Mouse (Mus musculus): ENCODE results near the gene Ankrd55.
"Not testable (repeated sequence)": the region's sequence is repeated elsewhere in the genome, so short reads cannot be mapped to it uniquely, and the experiment has no call there.

The Ankrd55 gene

DNA sequence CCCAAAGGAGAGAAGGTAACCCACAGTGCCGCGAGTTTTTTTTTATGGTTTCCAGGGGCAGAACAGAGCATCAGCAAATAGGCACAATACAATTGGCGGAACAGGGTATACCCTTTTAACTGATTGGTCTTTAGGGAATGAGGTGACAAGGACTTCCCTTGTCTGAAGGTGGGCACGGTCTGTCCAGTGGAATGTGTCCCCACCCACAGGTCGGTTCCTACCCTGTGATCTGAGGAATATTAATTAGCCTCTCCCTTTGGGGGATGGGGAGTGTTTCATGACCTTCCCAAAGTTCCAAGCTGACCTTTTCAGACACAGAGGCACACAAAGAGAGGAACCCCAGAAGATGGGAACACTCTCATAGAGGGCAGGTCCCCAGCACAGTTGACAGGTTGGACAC lies 124.6 kb downstream of the Ankrd55 start:
- no peak for DNase-seq (ENCODE audit: low spot score)

DNA sequence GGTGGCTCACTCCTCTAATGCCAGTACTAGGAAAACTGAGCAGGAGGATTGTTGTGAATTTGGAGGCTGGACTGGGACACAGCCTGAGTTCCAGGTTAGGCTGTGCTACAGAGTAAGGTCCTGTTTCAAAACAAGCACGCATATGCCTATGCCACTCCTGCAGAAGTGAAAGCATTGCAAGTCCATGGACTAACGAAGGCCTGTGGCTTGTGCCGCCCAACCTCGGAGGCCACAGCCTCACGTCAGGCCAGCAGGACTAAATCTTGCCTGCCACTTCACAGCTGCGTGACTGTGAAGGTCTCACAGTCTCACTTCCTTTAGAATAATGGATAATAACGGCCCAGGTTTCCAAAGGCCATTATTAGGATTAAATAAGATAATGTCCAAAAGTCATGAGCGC lies 125.4 kb downstream of the Ankrd55 start:
- no peak for DNase-seq (ENCODE audit: low spot score)

DNA sequence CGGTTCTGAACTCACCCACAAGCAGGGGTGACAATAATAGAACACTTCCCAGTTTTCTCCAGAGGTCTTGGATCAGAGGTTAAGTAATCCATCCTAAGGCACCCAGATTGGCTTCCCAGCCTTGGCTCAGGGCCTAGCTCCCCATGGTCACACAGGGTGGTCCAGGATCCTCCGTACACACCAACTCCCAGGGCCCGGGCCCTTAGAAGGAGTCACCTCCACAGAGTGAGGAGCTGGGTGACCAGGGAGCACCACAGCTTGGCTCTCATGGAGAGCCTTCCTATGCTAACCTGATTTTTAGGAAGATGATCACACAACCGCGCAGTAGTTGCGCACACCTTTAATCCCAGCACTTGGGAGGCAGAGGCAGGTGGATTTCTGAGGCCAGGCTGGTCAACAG lies 127.6 kb downstream of the Ankrd55 start:
- DNase-seq (ENCODE audit: low spot score): no peak

DNA sequence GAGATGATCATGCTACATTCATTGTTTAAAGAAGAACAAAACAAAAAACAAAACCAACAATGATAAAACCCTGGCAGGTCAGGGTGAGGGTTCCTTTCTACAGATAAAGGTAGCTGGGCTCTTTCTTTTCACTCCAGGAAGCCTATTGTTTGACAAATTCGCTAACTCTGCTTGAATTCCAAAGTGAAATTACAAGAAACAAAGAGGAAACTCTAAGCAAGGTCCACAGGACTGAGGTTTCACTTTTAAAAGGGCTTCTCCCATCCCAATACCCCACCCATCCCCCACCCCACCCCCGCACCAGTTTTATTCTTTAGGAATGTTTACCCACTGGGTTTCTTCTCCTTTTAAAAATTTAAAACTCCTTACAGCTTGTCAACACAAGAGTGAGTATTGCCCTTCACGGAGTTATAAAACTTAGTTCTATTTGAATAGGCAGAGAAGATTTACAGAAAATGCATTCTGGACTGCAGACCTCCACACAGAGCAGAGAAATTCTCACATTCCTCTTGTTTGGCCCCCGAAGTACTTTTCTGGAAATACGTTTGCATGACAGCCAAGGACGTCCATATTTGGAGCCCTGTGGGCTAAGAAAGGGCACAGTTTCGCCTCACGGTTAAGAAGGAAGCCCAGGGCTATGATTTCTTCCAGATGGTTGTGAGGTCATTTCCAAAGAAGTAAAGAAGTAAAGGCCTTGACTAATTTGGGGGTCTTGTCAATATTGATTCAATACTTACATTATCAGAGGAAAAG lies 128.3 kb downstream of the Ankrd55 start:
- DNase-seq (ENCODE audit: low spot score): no peak

DNA sequence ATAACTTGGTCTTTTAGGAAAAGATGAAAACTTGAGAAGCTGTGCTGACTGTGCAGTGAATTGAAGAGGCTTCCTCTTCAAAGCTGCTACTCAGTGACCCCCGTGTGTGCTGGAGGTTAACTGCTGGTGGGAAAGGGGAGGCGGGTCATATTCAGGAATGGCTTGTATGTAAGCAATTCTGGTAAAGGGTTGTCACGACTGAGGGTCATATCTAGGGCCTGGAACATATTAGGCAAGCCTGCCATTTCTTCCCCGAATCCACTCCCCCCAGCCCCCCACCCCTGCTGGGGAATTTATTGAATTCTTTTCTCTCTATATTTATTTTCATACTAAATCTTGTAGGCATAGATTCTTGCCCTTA lies 128.9 kb downstream of the Ankrd55 start:
- no peak for DNase-seq (ENCODE audit: low spot score)

DNA sequence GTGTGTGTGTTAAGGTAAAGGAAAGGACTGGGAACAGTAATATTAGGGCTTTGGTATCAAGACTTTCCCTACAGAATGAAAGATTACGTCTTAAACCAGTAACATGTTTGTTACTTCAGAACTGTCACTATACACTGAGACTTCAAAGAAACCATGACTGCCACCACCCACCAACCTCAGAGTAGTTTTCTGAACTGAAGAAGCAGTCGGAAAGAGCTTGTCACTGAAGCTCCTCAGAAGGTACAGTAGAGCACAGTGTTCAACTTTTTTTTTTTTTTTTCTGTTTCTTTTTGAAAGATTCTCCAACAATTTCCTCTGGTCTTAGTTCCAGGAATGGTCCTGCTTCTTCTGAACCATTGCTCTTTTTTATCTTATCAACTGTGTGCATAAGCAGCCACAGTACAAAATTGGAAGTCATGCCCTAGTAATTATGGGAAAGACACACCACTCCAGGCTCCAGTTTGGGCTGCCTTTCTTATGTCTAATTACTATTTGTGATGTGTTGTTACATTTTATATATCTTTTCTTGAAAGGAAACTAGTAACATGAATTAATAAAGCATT lies 129.7 kb downstream of the Ankrd55 start:
- no peak for DNase-seq (ENCODE audit: low spot score)

DNA sequence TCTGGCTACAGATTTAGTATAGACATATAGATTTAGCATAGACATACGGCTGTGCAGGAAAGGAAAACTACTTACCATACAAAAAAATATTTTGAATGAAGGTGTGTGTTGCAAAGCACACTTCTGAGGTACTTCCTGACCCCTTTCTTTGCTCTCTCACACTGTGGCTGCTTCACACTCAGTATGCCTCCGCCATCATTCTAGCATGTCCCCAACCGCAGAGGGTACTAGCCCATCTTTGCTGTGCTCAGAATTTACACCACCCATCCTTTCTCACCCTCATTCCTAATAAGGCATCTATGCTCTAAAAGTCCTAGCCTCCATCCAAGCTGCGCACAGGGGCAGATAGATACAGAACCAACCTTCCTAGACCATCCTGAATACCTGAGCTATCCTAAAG lies 130.3 kb downstream of the Ankrd55 start:
- DNase-seq (ENCODE audit: low spot score): no peak

DNA sequence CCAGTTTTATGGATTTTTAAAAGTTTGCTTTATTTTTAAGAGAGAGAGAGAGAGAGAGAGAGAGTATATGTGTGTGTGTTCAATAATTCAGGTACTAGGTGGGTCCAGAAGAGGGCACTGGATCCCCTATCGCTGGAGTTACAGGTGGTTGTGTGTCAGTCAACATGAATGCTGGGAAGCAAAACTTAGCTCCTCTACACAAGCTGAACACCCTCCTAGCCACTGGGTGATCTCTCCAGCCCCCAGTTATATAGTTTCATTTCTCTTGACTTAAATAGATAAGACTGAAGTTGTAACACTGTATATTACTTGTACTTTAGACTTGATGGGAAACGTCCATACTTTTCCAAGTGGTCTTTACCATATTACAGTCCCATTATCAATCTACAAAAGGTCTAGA lies 136.0 kb downstream of the Ankrd55 start:
- no peak for DNase-seq (ENCODE audit: low spot score)

DNA sequence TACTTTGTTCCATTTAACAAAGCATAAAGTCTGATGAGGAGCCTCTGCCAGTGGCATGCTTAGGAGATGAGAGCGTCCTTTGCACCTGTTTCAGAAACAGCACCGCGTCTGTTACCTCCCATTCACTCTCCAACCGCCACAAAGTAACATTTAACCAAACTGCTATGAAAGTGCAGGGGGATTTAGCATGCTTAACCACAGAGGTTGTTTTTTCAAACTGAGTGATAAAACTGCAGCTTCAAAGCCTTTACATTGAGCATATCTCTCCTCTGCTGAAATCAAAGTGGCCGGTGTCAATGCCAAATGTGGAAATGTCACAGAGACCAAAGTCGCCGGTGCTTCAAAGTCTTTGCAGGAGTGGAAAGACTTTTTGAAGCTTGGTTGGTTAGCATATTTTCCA lies 136.4 kb downstream of the Ankrd55 start:
- DNase-seq (ENCODE audit: low spot score): peak; percentile 47

DNA sequence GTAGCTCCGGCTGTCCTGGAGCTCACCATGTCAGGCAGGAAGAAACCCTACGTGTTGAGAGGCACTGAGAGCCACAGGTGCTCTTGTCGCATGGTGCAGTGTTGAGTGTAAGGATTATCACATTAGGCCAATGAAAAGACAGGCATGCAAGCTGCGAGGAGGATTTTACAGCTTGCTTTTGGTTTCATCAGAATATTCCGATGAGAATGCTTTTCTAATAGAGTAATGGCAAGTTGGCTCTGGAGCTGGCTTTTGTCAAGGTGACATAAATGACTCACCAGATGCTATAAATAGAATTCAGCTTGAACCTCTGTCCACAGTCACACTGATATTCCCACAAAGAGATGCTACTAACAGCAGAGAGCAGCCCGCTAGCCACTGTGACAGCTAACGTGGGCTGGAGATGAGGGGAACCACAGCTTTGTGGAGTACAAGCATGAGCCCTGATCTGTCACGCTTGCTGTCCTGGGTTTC lies 137.0 kb downstream of the Ankrd55 start:
- DNase-seq (ENCODE audit: low spot score): no peak

DNA sequence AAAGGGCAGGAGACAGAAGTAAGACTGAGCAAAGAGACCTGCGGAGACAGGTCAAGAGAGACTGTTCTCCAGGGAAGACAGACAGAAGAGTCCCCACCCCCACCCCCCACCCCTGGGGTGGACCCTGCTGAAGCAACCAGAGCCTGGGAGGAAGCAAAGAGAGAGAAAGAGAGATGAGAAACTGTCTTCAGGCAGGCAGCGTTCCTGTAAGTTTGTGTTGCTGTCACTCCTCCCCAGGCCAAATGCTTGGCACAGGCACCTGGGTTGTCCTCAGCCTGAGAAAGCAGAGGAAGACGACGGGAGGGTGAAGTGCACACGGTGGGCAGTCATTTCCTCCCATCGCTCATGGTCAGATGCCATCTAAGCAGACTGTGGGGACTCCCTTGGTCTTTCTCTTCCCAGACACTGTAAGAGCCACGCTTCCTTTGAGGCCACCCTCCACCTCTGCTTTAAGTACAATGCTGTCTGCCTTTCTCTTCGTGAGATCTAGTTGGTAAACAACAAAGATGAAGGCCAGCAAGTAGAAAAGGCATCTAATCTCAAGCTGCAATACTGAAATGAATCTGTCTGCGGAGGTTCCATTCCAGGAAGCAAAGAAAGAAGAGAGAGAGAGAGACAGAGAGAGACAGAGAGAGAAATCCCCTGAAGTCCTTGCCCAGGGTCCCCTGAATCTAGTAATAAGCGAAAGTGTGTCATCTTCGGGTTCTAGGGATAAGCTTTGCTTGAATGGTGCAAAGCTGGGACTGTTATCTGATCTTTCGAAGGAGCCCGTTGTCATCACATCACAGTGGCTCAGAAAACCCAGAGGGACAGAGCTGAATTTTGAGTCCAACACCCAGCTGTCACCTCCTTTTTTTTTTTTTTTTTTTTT lies 138.2 kb downstream of the Ankrd55 start:
- DNase-seq (ENCODE audit: low spot score): no peak

DNA sequence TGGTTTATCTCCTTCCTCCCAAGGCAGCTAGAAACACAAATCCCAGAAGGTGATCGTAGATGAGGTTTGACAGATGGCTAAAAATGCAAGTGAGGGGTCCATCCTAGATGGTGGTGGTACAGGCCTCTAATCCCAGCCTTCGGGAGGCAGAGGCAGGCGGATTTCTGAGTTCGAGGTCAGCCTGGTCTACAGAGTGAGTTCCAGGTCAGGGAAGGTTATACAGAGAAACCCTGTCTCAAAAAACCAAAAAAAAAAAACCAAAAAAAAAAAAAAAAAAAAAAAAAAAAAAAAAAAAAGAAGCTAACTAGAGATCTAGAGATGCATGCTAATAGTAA lies 138.9 kb downstream of the Ankrd55 start:
- DNase-seq (ENCODE audit: low spot score): not testable (repeated sequence)

DNA sequence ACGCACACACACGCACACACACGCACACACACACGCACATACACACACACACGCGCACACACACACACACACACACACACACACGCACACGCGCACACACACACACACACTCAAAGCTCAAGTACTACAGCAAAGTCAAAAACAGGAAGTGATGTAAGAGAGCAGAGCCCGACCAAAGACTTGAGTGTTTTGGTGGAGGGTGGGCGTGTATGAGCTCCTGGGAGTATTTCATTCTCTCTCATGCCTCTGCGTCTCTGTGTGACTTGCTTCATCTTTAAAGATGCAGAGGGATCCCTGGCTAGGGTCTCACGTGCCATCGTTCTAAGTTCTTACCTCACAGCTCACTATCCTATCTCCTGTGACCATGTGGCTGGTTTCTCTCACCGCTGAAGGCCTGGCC lies 139.3 kb downstream of the Ankrd55 start:
- no peak for DNase-seq (ENCODE audit: low spot score)

DNA sequence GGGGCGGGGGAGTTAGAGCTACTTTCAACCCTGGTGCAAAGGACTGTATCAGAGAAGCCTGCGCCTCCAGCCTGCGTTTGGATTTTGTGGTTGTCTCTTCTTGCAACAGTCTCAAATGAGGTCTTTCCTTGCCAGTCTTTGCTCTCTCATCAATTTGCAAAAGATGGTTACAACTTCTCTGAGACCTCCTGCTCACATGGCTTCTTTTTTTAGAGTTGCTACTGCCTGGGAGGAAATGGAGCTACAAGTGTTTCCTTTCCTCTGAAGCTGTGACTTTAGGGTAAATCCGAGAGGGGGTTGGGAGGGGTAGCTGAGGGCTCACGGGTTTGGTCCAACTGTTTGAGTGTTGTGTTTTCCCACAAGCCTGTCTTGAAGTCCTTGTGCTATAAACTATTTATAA lies 145.0 kb downstream of the Ankrd55 start:
- peak; percentile 35 for DNase-seq (ENCODE audit: low spot score)

Measured in testis, postnatal 14 days (tissue).